Mouse (Mus musculus) lung, adult 2 months (tissue): ENCODE measurements at regions not wholly inside any gene's neighbourhood (a gene's known extent, or its start where the extent isn't known, plus 50 kb on each side); places are given as distances from the start of the nearest gene placed in this dataset.

Source experiments
- CTCF ChIP-seq: fragments of 200-500 bp; IDR thresholded peaks from 2 replicates; pipeline ENCODE4 v1.5.1; 2011; ENCODE audit warnings: mild to moderate bottlenecking, low read length, control low read depth; ENCODE audit not compliant: insufficient read depth
- POLR2A ChIP-seq: fragments of 200-500 bp; IDR thresholded peaks from 2 replicates; pipeline ENCODE4 v1.6.1; 2011; ENCODE audit warnings: low read depth, mild to moderate bottlenecking, control low read depth, low read length, borderline replicate concordance; ENCODE audit errors: extremely low read depth

DNA sequence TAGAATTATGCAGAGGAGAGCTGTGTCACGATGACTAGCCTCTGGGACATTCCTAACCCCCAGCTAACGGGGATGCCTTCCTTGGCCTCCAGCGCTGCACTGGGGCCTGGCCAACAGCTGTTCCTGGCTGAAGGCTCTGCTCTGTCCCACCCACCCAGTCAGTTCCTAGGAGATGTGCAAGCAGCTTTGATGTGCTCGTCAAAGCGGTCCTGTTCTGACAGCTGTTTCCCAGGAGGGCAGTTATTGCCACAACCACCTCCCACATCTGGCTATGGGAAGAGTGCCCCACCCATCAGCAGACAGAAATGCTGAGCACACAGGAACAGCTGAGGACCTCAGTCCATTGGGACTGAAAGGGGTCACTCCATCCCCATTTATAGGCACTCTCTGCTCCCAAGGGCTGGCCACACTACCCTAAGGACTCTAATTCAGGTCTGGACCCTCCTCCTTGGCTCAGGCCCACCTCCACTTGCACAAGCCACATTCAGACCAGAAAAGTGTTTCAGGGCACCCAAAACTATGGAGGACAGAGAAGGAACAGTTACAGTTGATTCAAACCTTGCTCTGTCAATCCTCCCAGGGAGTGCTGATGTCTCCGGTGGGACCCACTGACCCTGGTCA lies 75.2 kb downstream of the Zfp36l2 start:
- TF ChIP-seq CTCF = no peak
- TF ChIP-seq POLR2A = no peak
